Mouse (Mus musculus): ENCODE results near the gene Camsap3.

Gene Camsap3

DNA sequence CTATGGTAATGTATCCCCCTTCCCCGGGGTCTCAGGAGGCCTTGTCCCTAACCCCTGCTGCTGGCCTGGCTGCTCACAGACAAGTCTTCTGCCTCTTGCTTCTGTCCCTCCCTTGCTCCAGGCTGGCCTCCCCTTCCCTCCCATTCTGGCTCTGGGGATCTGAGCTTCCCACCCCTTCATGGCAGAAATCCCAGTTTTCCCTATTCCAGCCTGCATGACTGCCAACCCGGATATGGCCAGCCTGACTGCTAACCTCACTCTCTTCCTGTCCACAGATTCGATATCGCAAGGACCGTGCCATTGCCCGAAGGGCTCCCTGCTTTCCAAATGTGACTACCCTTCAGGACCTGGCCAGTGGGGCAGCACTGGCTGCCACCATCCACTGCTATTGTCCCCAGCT, 13.3 kb downstream of the Camsap3 start:
- DNase-seq (ENCODE audit: low read depth): no peak

DNA sequence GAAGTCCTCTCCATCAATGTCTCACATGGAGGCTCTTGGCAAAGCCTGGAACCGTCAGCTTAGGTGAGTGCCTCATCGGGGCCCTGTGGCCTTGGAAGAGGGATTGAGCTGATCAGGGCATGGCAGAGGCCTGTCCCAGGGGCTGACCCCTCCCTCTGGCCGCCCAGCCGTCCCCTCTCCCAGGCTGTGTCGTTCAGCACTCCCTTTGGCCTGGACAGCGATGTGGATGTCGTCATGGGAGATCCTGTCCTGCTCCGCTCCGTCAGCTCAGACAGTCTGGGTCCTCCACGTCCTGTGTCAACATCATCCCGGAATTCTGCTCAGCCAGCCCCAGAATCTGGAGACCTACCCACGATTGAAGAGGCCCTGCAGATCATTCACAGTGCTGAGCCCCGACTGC, 16.3 kb downstream of the Camsap3 start:
- DNase-seq (ENCODE audit: low read depth): no peak

DNA sequence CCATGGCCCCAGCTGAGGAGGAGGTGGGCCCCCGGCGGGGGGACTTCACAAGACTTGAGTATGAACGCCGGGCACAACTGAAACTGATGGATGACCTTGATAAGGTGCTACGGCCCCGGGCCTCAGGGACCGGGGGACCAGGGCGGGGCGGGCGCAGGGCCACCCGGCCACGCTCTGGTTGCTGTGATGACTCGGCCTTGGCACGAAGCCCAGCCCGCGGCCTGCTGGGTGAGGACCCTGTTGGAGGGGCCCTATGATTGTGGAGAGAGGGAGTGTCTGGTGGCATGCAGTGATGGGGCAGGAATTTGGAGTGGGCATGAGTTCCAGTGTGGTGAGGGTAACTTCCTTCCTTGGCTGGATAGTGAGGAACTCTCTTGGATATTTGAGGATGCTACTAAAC, 19.5 kb downstream of the Camsap3 start:
- DNase-seq (ENCODE audit: low read depth): no peak

DNA sequence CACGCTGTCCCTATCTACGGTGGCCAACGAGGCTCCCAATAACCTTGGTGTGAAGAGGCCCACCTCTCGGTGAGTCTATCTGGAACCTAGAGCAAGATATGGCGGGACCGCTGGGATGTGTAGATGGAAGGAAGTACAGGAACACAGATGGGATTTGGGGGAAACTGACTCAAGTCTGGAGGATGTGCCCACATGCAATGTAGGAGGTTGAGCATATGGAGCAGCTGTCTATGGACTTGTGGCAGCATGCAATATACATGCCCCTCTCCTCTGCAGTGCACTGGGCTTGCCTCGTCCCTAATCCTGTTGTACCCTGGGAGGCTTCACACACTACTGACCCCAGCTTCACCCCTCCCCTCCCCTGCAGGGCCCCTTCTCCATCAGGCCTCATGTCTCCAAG, 20.7 kb downstream of the Camsap3 start:
- no peak for DNase-seq (ENCODE audit: low read depth)

DNA sequence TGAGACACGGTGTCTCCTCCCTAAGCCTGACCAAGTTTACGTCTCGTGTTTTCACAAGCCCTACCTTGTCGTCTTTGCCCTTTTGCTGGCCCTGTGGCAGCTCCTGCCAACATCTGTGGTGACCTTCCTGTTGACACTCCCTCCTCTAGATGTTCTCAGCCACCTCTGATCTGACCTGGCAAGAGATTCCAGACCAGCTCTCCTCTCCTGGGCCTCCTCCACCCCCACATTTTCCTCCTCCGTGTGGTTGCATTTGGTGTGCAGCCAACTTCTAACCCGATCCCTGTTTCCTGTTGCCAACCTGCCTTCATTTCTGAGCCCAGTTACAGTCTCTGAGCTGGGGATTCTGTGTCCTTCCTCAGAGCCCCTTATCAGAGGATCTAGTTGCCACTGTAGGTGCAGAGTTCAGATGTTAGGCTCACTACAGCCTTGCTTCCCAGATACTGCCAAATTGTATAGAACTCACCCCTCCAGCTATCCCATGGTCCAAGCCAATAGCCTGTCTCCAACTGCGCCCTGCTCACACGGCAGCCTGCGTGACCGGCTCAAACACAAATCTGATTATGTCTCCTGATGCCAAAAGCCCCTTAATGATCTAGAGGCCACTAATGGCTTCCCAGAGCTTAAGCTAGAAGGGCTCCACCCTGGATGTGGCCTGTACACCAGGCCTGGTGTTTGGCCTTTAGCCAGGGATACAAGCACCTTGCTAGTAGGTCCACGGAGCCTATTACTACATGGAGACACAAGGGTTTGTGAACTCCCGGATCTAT, 22.1 kb downstream of the Camsap3 start:
- no peak for DNase-seq (ENCODE audit: low read depth)

DNA sequence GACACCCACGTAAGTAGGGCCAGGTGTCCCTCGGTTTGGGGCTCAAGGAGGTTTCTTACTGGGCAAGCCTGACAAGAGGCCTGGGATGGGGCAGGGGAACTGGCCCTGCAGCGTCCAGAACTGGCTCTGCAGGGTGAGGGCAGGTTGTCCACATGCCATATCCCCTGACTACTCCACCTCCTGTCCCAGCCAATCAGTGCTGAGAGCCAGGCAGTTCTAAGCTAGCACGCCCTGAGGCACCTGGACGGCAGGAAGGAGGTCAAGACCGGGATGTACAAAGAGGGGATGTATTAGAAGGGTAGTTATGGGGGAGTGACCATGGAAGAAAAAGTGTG, 22.7 kb downstream of the Camsap3 start:
- no peak for DNase-seq (ENCODE audit: low read depth)

DNA sequence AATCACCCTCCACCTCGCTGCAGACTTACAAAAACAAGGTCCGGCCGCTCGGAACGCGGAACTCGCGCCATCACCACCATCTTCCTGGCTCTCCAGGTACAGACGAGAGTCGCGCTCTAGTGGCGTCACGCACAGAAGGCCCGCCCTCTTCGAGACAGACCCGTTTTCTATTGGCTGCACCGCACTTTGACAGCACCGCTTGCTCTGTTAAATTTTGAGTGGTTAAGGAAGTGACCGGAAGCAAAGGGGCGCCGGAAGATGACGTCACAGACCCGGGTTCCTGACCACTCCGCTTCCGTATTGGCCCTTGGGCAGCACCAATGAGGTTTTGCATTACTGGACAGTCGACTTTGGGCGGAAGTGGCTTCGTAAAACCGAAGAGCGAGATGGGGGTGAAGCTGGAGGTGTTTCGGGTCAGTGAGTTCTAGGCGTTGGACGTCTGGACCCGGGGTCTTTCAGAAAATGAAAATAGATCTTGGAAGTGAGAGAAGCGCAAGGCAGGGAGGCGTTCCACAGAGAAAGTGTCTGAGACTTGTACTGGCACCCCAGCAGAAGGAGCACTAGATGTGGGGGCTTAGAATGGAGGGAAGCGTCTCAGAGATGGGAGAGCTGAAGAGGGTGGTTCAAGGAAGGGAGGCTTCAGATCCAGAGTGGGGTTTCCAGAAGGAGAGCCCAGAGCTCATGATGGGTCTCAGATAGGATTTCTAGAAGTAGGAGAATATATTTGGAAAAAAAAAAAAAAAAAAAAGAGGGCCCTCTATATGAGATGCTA, 34.3 kb downstream of the Camsap3 start, which contains the start of the genes Xab2 and Pet100:
Gene Xab2 (minus strand): TSS at position 118 of the 772 bp plus-strand sequence.
Gene Pet100 (plus strand): TSS at position 350 of the 772 bp plus-strand sequence.
- DNase-seq (ENCODE audit: low read depth): peak; percentile 100

DNA sequence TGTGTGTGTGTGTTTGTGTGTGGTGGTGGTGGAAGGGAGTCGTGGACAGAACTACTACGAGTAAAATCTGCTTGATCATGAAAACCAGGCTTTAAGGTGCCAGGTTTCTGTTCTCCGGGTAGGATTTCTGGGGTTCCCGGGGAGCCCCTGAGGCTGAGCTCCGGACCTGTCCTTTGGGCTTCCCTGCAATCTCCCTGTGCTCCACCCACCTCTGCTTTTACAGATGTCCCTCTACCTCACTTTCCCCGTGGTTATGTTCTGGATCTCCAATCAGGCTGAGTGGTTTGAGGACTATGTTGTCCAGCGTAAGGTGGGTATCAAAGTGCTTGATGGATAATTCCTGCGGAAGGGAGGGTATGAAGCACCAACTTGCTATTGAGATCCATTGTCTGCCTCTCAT, 35.0 kb downstream of the Camsap3 start:
- DNase-seq (ENCODE audit: low read depth): no peak

DNA sequence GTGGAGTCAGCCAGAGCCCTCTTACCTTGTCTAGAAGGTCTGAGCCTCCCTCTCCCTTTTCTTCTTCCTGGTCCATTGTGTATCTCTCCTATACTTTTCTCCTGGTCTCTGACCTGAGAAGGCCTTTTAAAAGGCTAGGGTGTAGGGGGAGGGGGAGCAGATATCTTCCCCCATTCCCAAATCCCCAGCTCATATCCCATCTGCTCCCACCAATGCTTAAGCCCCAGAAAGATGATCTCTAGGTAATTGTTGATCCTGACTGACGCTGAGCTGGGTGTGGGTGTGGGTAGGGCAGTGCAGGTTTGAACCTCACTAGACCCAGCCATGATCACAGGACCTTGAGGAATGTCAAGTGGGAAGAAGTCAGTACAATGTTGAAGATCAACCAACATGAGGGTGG, 38.4 kb downstream of the Camsap3 start, which contains the start of gene Pcp2:
Gene Pcp2 (minus strand): TSS at position 101 of the 400 bp plus-strand sequence.
- DNase-seq (ENCODE audit: low read depth): no peak

DNA sequence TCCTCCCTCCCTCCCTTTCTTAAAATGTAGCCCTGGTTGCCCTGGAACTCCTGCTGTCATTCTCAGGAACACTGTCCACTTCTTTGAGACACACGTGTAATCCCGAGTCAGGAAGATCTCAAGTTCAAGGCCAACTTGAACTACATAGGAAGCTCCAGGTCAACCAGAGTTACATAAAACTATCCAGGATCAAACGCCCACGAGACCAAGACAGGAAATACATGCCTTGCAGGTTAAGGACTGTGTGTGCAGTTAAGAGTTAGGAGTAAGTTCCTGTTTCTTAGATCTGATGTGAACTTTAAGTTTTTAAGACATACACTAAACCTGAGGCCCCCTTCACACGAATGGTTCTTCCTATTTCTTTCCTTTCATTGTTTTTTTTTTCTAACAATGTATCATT, 39.9 kb downstream of the Camsap3 start:
- no peak for DNase-seq (ENCODE audit: low read depth)

DNA sequence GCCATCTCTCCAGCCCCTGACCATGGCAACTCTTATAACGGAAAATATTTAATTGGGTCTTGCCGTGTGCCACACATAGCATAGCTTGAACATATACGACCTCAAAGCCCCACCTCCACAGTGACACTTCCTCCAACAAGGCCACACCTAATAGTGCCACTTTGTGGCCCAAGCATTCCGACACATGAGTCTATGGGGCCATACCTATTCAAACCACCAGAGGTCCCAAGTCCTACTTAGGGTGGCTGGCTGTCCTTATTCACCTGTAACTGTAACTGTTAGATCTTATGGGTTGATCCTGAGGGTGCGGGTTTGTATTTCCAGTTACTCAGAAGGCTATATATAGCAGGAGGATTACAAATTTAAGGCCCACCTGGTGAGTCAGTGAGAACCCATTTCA, 40.9 kb downstream of the Camsap3 start:
- peak; percentile 73 for DNase-seq (ENCODE audit: low read depth)

DNA sequence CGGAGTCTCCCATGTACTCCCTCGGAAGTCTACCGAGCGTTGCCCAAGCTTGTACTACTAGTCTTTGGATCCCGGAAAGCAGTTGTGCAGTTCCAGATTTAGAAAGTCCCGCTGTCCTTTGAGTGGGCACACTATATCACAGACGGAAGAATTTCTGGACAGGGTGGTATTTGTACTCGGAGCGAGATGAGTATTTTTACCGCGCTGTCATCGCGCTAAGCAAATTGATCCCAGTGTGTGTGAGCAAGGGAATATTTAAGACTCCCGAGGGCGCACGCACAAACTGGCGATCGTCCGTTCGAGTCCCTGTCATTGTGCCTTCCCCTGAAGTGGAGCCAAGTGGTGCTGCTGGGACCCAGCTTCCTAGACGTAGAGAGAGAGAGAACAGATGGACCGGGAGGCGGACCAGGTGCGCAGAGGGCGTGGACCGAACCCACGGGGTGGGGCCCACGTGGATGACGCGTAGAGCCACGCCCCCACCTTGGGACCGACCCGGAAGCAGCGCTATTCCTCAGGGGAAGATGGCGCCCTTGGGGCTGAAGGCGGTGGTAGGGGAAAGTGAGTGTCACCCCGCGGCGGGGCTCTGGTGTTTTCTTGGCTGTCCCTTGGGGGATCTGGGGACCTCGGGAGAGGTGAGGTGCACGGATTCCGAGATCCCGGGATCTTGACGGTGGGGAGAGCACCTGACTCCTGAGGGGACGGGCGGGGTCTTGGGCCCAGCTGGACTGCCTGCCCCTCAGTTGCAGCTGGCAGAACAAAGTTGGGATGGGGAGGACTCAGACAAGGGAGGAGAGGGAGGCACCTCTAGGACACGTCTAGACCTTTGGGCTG, 43.8 kb downstream of the Camsap3 start, which contains the start of gene Stxbp2:
Gene Stxbp2 (plus strand): TSS at position 309 of the 831 bp plus-strand sequence.
- peak; percentile 94 for DNase-seq (ENCODE audit: low read depth)

DNA sequence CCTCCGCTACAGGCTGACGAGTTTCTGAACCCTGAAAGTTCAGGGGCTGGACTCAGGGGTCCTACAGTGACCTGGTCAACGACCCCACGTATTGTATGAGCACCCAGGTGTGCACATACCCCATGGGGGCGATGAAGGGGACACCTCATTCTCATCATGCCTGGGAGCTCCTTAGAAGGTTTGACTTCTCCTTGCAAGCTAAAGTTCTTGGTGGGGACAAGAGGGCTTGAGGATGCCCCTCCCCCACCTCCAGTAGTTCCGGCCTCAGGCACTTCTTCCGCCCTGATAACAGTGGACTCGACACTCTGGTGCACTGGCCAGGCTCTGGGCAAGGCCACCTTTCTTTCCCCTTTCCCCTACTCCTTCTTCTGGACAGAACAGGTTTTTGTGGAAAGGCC, 44.4 kb downstream of the Camsap3 start:
- peak; percentile 59 for DNase-seq (ENCODE audit: low read depth)

DNA sequence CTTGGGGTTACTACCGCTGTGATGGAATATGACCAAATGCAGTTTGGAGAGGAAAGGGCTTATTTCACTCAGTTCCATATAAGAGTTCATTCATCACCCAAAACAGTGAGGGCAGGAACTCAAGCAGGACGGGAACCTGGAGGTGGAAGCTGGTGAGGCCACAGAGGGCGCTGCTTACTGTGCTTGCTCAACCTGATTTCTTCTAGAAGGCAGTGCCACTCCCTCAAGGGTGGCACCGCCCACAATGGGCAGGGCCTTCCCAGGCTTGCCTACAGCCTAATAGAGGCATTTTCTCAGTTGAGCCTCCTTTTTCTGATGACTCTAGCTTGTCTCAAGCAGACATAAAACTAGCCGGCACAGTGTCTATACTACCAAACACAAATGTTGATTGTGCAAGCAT, 58.7 kb downstream of the Camsap3 start:
- peak; percentile 66 for DNase-seq (ENCODE audit: low read depth)

DNA sequence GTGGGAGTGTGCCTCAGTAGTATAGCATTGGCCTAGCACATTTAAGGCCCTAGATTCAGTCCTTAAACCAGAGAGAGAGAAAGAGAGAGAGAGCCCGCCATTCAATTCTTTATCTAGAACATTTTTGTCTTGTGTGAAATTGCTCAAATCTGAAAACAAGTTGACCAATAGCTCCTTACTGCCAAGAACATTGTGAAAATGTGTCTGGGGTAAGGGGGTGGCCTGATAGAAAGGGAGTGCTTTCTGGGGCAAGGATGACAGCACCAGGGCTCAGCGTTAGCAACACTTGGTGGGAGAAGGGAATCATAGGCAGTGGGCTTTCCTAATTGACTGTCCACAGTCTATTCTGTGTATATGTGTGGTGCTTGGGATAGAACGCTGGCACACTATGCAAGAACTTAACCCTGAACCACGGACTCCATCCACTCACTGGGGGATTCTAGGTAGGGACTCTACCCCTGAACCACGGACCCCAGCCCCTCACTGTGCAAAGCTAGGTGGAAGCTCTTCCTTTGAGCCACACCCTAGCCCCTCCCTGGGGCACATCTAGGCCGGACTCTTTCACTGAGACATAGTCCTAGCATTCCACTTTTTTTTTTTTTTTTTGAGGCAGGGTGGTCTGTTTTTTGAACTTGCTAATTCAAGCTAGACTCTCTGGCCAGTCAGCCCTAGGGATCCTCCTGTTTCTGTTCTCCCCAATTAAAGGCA, 59.9 kb downstream of the Camsap3 start:
- no peak for DNase-seq (ENCODE audit: low read depth)

DNA sequence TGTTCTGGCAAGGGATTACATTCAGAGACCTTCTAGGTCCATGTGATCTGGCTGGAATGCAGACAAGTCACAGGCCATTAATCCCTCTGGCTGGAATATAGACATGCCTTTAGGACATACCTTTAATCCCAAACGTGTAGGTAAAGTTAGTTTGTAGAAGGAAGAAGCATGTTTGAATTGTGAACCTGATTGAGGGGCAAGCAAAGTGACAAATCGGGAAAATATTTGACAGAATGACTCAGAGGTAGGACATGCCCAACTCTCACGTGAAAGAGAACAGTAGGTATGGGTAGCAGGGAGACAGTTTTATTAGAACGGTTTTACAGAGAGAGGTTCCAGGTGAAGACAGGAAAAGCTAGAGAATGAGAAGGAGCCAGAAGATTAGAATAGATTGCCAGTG, 60.5 kb downstream of the Camsap3 start:
- DNase-seq (ENCODE audit: low read depth): no peak

DNA sequence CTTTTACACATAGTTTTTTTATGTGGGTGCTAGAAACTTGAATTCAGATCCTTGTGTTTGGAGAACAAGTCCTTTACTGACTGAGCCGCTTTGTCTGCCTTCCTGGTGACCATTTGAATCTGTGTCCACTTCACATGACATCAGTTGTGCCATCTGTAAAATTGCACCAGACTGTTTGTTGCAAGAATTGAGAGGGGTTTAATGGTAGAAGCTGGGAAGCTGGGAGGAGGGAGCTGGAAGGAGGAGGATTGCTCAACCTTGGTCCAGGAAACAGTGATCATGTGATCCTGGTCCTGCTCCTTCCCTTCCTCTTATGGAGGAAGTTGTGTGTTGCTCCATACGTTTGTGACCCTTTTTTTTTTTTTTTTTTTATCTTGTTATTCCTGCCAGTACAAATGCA, 61.2 kb downstream of the Camsap3 start:
- no peak for DNase-seq (ENCODE audit: low read depth)

DNA sequence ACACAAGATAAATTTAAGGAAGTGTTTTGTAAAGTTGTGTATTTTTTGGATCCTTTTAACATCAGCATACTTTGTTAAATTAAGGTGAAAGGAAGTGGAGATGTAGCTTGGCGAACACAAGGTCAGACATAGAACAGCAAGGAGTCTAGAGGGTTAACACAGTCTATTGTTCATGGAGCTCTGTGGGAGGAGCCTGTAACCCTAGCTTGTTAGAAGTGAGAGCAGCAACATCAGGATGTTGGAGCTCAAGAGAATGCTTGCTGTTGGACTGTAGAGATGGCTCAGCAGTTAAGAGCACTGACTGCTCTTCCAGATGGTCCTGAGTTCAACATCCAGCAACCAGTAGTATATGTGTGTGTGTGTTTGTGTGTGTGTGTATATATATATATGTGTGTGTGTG, 61.9 kb downstream of the Camsap3 start:
- DNase-seq (ENCODE audit: low read depth): no peak

DNA sequence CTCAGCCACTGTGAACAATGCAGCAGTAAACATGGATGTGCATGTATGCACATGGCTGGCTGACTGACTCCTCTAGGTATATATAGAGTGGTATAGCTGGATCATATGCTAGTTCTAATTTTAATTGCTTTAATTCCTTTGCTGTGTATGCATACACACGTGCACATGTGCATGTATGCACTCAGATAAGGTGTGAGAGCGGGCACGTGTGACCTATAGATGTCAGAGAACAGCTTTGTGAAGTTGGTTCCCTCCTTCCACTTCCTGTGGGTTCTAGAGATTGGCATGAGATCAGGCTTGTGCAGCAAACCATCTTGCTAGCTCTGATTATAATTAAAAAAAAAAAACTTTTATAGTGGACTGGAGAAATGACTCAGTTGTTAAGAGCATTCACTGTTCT, 65.8 kb downstream of the Camsap3 start:
- DNase-seq (ENCODE audit: low read depth): no peak

DNA sequence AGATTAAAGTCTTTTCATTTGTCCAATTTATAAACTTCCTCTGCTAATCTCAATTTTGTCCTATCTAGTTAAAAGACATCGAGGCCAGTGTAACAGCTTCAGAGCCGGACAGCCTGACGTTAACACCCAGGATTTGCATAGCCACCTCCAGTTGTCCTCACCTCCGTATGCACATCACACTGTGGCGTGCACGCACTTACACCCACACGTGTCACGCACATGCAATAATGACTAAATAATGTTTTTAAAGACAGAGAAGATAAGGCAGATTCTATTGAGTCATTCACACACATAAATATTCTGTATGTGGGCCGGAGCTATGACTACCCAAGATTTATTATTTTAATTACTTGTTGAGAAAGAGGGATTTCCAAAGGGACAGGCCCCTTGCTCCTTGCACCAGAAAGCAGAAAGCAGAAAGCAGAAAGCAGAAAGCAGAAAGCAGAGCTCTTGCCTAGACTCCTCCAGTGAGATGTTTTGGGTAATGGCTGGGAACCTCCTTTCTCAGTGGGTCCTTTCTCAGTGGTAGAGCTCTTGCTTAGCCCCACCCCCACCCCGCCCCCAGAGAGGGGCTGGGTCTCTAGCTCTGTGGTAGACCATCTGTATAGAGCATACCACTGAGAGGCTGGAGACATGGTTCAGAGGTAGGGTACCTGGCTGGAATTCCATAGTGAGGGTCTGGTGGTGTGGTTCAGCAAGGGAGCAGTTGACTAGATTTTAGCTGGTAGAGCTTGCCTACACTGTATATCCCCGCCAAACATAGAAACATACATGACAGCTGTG, 67.8 kb downstream of the Camsap3 start:
- DNase-seq (ENCODE audit: low read depth): no peak

DNA sequence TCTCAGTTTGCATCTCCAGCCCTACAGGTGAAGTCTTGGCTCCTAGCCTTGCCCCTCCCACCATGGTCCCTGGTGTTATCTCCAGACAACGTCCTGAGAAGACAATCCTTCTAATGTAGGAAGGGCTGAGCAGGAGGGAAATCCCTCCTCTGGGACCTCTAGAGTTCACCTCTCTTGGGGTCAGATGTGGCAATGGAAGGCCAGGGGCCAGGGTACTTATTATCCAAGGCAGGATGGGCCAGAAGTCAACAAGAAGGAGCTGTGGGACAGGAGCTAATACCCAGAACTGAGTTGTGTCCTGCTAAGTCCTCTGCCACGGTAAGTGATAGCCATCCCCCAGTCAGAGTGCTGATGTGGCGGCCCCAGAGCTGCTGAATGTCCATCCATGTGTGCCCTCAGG, 68.4 kb downstream of the Camsap3 start, which contains the start of gene Retn:
Gene Retn (plus strand): TSS at position 245 of the 400 bp plus-strand sequence.
- no peak for DNase-seq (ENCODE audit: low read depth)

All from induced T-regulatory cell, adult 2 months (primary cell).